Mouse (Mus musculus): Measurements from ENCODE around the gene Plekha1. TPM values are rescaled to one million over a fixed set of nuclear protein-coding genes. Genes with fewer than 3 reads are reported as not detected.

Plekha1 gene
- total RNA-seq, 2 experiments from 2014 or later = 95.9 to 98.5 TPM

GRCm38 (mm10) chr7:130898373-130898772 lies 32.8 kb downstream of the Plekha1 start:
- DNase-seq (ENCODE audit: extremely low spot score in 1 of 2, low spot score in 2 of 2) = no peak
- peak; percentile 39 for TF ChIP-seq CTCF (IDR thresholded peaks at IDR 0.05)
- Histone ChIP-seq H3K27ac (no peak overlapping the region), H3K4me3 (no peak overlapping the region)
- intact Hi-C loops (cut with DNase I) = no loop called here

GRCm38 (mm10) chr7:130900233-130900848 lies 34.8 kb downstream of the Plekha1 start:
- TF ChIP-seq CTCF (IDR thresholded peaks at IDR 0.05) = no peak
- intact Hi-C loops (cut with DNase I) = no loop called here
- DNase-seq (ENCODE audit: extremely low spot score in 1 of 2, low spot score in 2 of 2) = no peak
- H3K27ac ChIP-seq = no peak overlapping the region
- no peak overlapping the region for H3K4me3 ChIP-seq

DNA sequence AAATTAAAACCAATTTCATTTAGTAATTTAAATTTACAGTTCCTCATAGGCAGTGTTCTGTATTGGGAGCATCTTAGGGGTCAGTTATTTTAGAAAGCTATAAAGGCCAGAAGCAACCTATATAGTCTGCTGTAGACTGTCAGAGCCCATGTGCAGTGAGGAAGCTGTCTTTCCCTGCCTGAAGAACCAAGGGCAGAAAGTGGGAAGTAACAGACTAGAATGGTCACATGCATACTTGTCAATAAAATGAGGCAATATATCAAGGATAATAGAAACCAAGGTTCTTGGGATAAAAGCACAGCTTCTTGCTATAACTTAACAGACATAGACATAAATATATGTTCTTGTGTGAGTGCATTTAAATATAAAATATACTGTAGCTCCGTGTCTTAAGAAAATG lies 37.4 kb downstream of the Plekha1 start:
- H3K4me3 ChIP-seq = no peak overlapping the region
- intact Hi-C loops (cut with DNase I) = no loop called here
- TF ChIP-seq CTCF (IDR thresholded peaks at IDR 0.05) = no peak
- H3K27ac ChIP-seq = 0 out of 2 replicates have a peak overlapping the region, but pooled peaks have one; percentile 7
- DNase-seq (ENCODE audit: extremely low spot score in 1 of 2, low spot score in 2 of 2) = no peak

DNA sequence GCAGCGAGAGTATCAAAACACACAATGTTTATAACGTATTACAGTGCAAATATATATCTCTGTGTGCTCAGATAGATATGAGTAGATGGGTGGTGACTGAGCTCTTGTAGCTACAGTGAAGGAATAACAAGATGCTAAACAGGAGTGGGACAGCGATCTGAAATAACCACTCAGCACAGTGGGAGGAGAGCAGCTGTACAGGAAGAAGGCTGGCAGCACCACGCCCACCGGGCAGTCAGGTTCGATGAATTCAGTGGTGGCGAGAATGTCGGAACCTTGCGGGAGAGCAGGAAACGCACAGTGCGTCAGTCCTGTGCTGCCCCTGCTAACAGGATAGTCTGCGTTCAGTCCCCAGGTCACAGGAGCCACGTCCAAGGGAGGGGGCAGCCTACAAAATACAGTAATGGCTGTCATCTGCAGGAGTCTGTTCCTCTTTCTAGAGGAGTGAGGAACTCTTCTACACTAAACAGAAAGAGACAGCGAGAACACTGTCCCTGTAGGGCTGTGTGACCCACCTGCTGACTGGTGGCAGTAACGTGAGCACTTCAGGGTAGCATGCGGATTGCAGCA lies 38.0 kb downstream of the Plekha1 start:
- intact Hi-C loops (cut with DNase I) = no loop called here
- DNase-seq (ENCODE audit: extremely low spot score in 1 of 2, low spot score in 2 of 2) = peak in 1 of 2 experiments; percentile 60
- Histone ChIP-seq H3K4me3 (no peak overlapping the region), H3K27ac (peak overlapping the region; percentile 50; the same call in 1 of the 2 replicates)
- TF ChIP-seq CTCF (IDR thresholded peaks at IDR 0.05) = no peak

DNA sequence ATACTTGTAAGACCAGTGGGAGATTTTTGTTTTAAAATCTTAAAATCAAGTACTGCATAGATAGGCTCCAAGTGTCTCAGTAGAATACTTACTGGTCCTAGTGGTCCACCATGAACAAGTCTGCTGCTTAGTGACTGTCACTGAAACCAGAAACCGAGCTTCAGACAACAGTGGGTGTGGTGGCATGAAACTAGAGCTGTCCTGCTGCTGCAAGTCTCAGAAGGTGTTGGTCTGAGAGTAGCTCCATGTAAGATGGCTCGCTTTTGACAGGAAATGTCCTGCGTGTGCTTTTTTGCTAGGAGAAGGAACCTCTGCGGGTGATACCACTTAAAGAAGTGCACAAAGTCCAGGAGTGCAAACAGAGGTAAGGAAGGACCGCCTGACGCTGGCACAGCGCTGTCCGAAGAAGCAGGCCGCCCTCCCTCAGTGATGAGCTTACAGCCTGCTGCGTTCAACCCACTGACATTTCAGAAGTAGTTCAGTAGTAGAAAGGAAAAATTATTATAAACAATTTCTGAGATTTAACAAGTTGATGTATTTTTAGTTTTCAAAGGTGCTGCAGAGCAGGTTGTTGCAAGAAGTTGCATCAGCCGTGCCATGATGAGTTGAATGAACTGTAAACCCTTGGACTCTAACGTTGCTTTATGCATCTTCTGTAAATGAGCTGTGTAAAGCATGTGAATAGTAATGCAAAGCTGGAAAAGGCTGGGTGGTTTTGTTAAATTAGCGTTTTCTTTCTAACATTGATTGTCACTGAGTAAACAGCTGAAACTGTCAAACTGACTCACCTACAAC lies 39.2 kb downstream of the Plekha1 start:
- no peak overlapping the region for H3K4me3 ChIP-seq
- DNase-seq (ENCODE audit: extremely low spot score in 1 of 2, low spot score in 2 of 2) = no peak
- no peak for TF ChIP-seq CTCF (IDR thresholded peaks at IDR 0.05)
- H3K27ac ChIP-seq = no peak overlapping the region
- intact Hi-C loops (cut with DNase I) = no loop called here

GRCm38 (mm10) chr7:130910841-130911240 lies 45.3 kb downstream of the Plekha1 start:
- TF ChIP-seq CTCF (IDR thresholded peaks at IDR 0.05) = no peak
- DNase-seq (ENCODE audit: extremely low spot score in 1 of 2, low spot score in 2 of 2) = no peak
- intact Hi-C loops (cut with DNase I) = loop anchor here (10.0 kb wide), 2 partner anchors 236 to 386 kb away; partner anchors contain the start of gene Ate1
- H3K27ac ChIP-seq = no peak overlapping the region
- no peak overlapping the region for H3K4me3 ChIP-seq

- Histone ChIP-seq H3K27ac (no peak overlapping the region), H3K4me3 (no peak overlapping the region)
- no peak for DNase-seq (ENCODE audit: extremely low spot score in 1 of 2, low spot score in 2 of 2)
- TF ChIP-seq CTCF (IDR thresholded peaks at IDR 0.05) = peak; percentile 73
- intact Hi-C loops (cut with DNase I) = loop anchor here (1.0 to 10.0 kb wide), 4 partner anchors 88 to 390 kb away; partner anchors contain the start of gene Ate1
Measured at GRCm38 (mm10) chr7:130914693-130915363, 49.3 kb downstream of the Plekha1 start.

- TF ChIP-seq CTCF (IDR thresholded peaks at IDR 0.05) = no peak
- no peak for DNase-seq (ENCODE audit: extremely low spot score in 1 of 2, low spot score in 2 of 2)
- Histone ChIP-seq H3K27ac (peak overlapping the region; percentile 67; the same call in 1 of the 2 replicates), H3K4me3 (no peak overlapping the region)
- intact Hi-C loops (cut with DNase I) = loop anchor here (1.0 to 10.0 kb wide), 3 partner anchors 35 to 393 kb away; partner anchors contain the start of gene Ate1
Measured at GRCm38 (mm10) chr7:130918260-130918659, 52.7 kb downstream of the Plekha1 start.

DNA sequence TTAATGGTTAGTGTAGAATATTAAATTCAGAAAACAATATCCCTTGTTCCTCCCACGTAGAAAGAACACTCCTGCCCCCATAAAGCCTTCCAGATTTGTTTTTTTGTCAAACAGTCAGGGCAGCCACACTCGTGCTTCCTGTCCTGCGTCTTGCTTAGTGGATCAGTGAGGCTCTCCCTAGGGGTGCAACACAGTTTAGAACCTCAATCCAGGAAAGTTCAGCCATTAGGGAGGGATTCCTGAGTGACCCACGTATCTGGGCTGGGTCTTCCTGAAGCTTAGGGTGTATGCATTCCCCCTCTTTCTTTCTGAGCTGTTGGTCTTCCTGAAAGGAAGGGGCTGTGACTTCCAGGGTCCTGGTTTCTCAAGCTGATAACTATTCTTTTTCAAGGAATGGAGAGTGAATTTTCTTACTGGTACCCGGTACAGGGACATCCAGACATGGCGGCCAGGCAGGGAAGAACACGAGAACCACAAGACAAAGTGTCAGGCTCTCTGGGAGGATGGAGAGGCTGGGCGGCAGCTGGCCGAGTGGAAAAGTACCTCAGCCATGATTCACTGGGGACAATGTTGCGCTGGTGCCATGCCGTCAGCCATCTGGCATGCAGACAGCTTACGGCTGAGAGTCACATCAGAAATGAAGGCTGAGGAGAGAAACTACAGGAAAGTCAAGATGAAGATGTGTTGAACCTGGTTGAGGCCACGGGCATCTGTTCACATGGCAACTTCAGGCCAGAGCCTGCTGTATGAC lies 57.6 kb downstream of the Plekha1 start:
- peak in 1 of 2 experiments; percentile 45 for DNase-seq (ENCODE audit: extremely low spot score in 1 of 2, low spot score in 2 of 2)
- Histone ChIP-seq H3K27ac (peak overlapping the region; percentile 3; the same call in 1 of the 2 replicates), H3K4me3 (no peak overlapping the region)
- no peak for TF ChIP-seq CTCF (IDR thresholded peaks at IDR 0.05)
- intact Hi-C loops (cut with DNase I) = no loop called here

GRCm38 (mm10) chr7:130930401-130930800 lies 64.8 kb downstream of the Plekha1 start:
- Histone ChIP-seq H3K27ac (no peak overlapping the region), H3K4me3 (no peak overlapping the region)
- intact Hi-C loops (cut with DNase I) = no loop called here
- no peak for DNase-seq (ENCODE audit: extremely low spot score in 1 of 2, low spot score in 2 of 2)
- peak; percentile 35 for TF ChIP-seq CTCF (IDR thresholded peaks at IDR 0.05)

DNA sequence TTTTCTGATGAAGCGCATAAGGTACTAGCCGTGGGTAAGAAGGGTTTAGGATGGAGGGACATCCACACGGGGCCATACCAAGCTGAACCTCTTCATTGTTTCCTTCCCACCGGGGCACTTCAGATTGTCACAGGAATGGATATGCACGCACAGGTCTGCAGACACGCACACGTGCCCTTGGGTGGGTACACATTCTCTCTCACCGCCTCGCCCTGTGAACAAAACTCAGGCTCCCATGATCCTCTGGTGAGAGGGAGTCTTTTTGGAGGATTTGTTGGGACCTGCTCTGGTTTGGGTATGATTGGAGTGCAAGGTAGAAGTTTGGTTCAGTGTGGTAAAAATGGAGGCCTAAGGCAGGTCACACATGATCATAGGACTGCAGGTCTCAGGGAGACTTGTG lies 67.4 kb downstream of the Plekha1 start:
- H3K4me3 ChIP-seq = no peak overlapping the region
- intact Hi-C loops (cut with DNase I) = no loop called here
- no peak for DNase-seq (ENCODE audit: extremely low spot score in 1 of 2, low spot score in 2 of 2)
- no peak overlapping the region for H3K27ac ChIP-seq
- no peak for TF ChIP-seq CTCF (IDR thresholded peaks at IDR 0.05)
